Mouse (Mus musculus) olfactory bulb, adult 2 months (tissue): ENCODE measurements around the gene Zfp786. TPM values are rescaled to one million over a fixed set of nuclear protein-coding genes. Genes with fewer than 3 reads are reported as not detected.

ENCODE experiments used
- H3K27ac ChIP-seq: fragments of 200-500 bp; 2 replicates; pipeline ENCODE4 v1.5.1; 2012; ENCODE audit warnings: low read depth, low read length; ENCODE audit not compliant: insufficient read depth
- H3K4me1 ChIP-seq: fragments of 200-500 bp; 2 replicates; pipeline ENCODE4 v1.6.1; 2012; ENCODE audit warnings: low read length; ENCODE audit not compliant: control insufficient read depth, insufficient read depth
- H3K4me3 ChIP-seq: fragments of 200-500 bp; 2 replicates; pipeline ENCODE4 v1.5.1; 2012; ENCODE audit warnings: mild to moderate bottlenecking, low read depth, low read length, moderate library complexity; ENCODE audit not compliant: insufficient read depth
- CTCF ChIP-seq: fragments of 200-500 bp; IDR thresholded peaks from 2 replicates; pipeline ENCODE4 v1.5.1; 2012; ENCODE audit warnings: low read depth, mild to moderate bottlenecking, low read length, moderate library complexity; ENCODE audit not compliant: insufficient read depth
- POLR2A ChIP-seq: fragments of 200-500 bp; IDR thresholded peaks from 2 replicates; pipeline ENCODE4 v1.6.1; 2012; ENCODE audit warnings: mild to moderate bottlenecking, low read depth, low read length, moderate library complexity; ENCODE audit not compliant: insufficient read depth
- WGBS: fragments of 180-500 bp; shearing (Covaris S2); methylation state at CpG from one replicate; pipeline ENCODE4 v1.1.7; 2018; 5-methylcytosine and 5-hydroxymethylcytosine counted together
- polyA plus RNA-seq: library from polyadenylated mRNA; stranded (reverse); fragments of >200 nt; gene quantifications from 2 replicates; pipeline ENCODE4 v1.2.4, GENCODE M21; 2012; ENCODE audit warnings: low replicate concordance; ENCODE audit not compliant: missing spikeins, insufficient read depth, insufficient read length

The Zfp786 gene
- polyA plus RNA-seq, 1 experiment: not detected

GRCm38 (mm10) chr6:47857241-47857640 is 26.6 kb upstream of the Zfp786 start:
- no peak for TF ChIP-seq CTCF
- no peak for TF ChIP-seq POLR2A
- 92% methylated on average over 6 of the region's 6 CpGs for WGBS
- Histone ChIP-seq H3K4me1 (no peaks in the 10 kb centered on the region), H3K4me3 (no peak overlapping the region), H3K27ac (no peak overlapping the region)

- no peaks in the 10 kb centered on the region for H3K4me1 ChIP-seq
- H3K4me3 ChIP-seq: no peak overlapping the region
- no peak for TF ChIP-seq CTCF
- no peak for TF ChIP-seq POLR2A
- H3K27ac ChIP-seq: no peak overlapping the region
Observed at GRCm38 (mm10) chr6:47845779-47846178, 15.1 kb upstream of the Zfp786 start.

GRCm38 (mm10) chr6:47842337-47842736 is 11.7 kb upstream of the Zfp786 start:
- TF ChIP-seq POLR2A (no peak), CTCF (no peak)
- H3K4me1 ChIP-seq: peaks cover 2% of the 10 kb centered on the region; the same call in 1 of the 2 replicates
- H3K27ac ChIP-seq: no peak overlapping the region
- H3K4me3 ChIP-seq: no peak overlapping the region
- 90% methylated on average over 1 of the region's 1 CpGs for WGBS

- H3K4me3 ChIP-seq: no peak overlapping the region
- TF ChIP-seq CTCF (no peak), POLR2A (no peak)
- peaks cover 2% of the 10 kb centered on the region; the same call in 1 of the 2 replicates for H3K4me1 ChIP-seq
- 92% methylated on average over 2 of the region's 2 CpGs for WGBS
- no peak overlapping the region for H3K27ac ChIP-seq
Observed at GRCm38 (mm10) chr6:47841831-47842230, 11.2 kb upstream of the Zfp786 start.

GRCm38 (mm10) chr6:47841077-47841476 is 10.4 kb upstream of the Zfp786 start:
- WGBS: 92% methylated on average over 1 of the region's 1 CpGs
- Histone ChIP-seq H3K27ac (no peak overlapping the region), H3K4me3 (no peak overlapping the region), H3K4me1 (peaks cover 2% of the 10 kb centered on the region; the same call in 1 of the 2 replicates)
- no peak for TF ChIP-seq POLR2A
- TF ChIP-seq CTCF: no peak

- Histone ChIP-seq H3K4me3 (no peak overlapping the region), H3K27ac (no peak overlapping the region), H3K4me1 (peaks cover 2% of the 10 kb centered on the region; the same call in 1 of the 2 replicates)
- 61% methylated on average over 2 of the region's 2 CpGs for WGBS
- TF ChIP-seq CTCF: no peak
- TF ChIP-seq POLR2A: no peak
Observed at GRCm38 (mm10) chr6:47837630-47838029, 7.0 kb upstream of the Zfp786 start.

- WGBS: under 1% methylated on average over 49 of the region's 49 CpGs
- TF ChIP-seq POLR2A: no peak
- no peak for TF ChIP-seq CTCF
Observed at GRCm38 (mm10) chr6:47835984-47836521, 5.4 kb upstream of the Zfp786 start.

GRCm38 (mm10) chr6:47835482-47835983 is 4.9 kb upstream of the Zfp786 start, which contains the start of gene Zfp398:
TSS of gene Zfp398 (plus strand) at chr6:47835661.
- H3K4me1 ChIP-seq: peaks cover 5% of the 10 kb centered on the region
- peak within 1 kb of the TSS; percentile 93 for H3K27ac ChIP-seq
- TF ChIP-seq POLR2A: peak; percentile 61
- TF ChIP-seq CTCF: peak; percentile 93

More at GRCm38 (mm10) chr6:47835984-47836521, 5.4 kb upstream of the Zfp786 start:
- Histone ChIP-seq H3K27ac (peak overlapping the region; percentile 93), H3K4me1 (peaks cover 2% of the 10 kb centered on the region; the same call in 1 of the 2 replicates), H3K4me3 (peak overlapping the region; percentile 98)

GRCm38 (mm10) chr6:47832220-47832619 is 1.6 kb upstream of the Zfp786 start:
- TF ChIP-seq CTCF (no peak), POLR2A (no peak)
- Histone ChIP-seq H3K27ac (no peak overlapping the region), H3K4me1 (peaks cover 4% of the 10 kb centered on the region), H3K4me3 (no peak overlapping the region)
- 93% methylated on average over 1 of the region's 1 CpGs for WGBS

More at GRCm38 (mm10) chr6:47835482-47835983, 4.9 kb upstream of the Zfp786 start, which contains the start of gene Zfp398:
- WGBS: under 1% methylated on average over 52 of the region's 52 CpGs
- H3K4me3 ChIP-seq: peak within 1 kb of the TSS; percentile 98
